Comparison of ENCODE assay signal across 18 mouse cellular contexts in the genomic region with DNA sequence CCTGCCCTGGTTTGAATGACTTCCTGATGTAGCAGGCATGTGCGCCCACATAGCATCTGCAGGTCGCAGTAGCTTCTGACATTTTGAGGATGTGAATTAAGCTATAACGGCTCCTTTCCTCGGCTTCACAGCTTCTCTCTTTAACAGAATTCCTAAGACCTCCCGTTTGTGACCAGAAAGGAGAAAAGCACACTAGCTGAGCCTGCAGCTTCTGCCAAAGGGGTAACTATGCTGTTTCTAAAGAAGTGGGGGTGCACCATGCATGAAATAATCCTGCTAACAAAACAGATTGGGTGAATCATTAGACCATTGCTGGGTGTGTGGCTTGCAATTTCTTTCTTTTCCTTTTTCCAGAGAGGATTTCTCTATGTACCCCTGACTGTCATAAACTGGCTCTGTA. TPM values are rescaled to one million over a fixed set of nuclear protein-coding genes. Genes with fewer than 3 reads are reported as not detected.
"Had no signal": no experiment of that assay in that cellular context is flagged by ENCODE, and none has a peak within 500 bp of the region (broad histone marks: within the 10 kb centered on the region; RNA-seq: fewer than 3 reads in every experiment).

No protein-coding gene starts in this region.

- H3K4me3 ChIP-seq: limb, embryonic 12.5 days; liver, embryonic 13.5 days; lung, embryonic 15.5 days; megakaryocyte, embryonic 14.5 days; midbrain, embryonic 12.5 days; neural tube, embryonic 12.5 days had no signal

- H3K4me2 ChIP-seq: limb, embryonic 12.5 days; liver, embryonic 13.5 days; lung, embryonic 15.5 days; midbrain, embryonic 12.5 days; neural tube, embryonic 12.5 days had no signal

- H3K27ac ChIP-seq: limb, embryonic 12.5 days; liver, embryonic 13.5 days; lung, embryonic 15.5 days; macrophage; midbrain, embryonic 12.5 days; neural tube, embryonic 12.5 days had no signal

- H3K9ac ChIP-seq: limb, embryonic 12.5 days; liver, embryonic 13.5 days; liver, postnatal 0 days; lung, embryonic 15.5 days; midbrain, embryonic 12.5 days; neural tube, embryonic 12.5 days had no signal

- H3K27me3 ChIP-seq: limb, embryonic 12.5 days; liver, embryonic 13.5 days; lung, embryonic 15.5 days; megakaryocyte, embryonic 14.5 days; midbrain, embryonic 12.5 days; neural tube, embryonic 12.5 days had no signal

- ATAC-seq: liver, postnatal 0 days; midbrain, embryonic 16.5 days had no signal

- DNase-seq: kidney, adult 18-20 months; kidney, postnatal 10 days; liver; liver, embryonic 13.5 days; liver, postnatal 0 days; lung, postnatal 14 days; retina, postnatal 1 day; right cerebral cortex, postnatal 4 days; spleen, adult 18-20 months; thymus, adult 18-20 months; thymus, postnatal 14 days had no signal

- H3K4me1 ChIP-seq: liver, embryonic 13.5 days; megakaryocyte, embryonic 14.5 days; midbrain, embryonic 12.5 days; neural tube, embryonic 12.5 days had no signal

- H3K36me3 ChIP-seq: limb, embryonic 12.5 days; liver, embryonic 13.5 days; lung, embryonic 15.5 days; midbrain, embryonic 12.5 days; neural tube, embryonic 12.5 days had no signal

- H3K9me3 ChIP-seq: limb, embryonic 12.5 days; liver, embryonic 13.5 days; lung, embryonic 15.5 days; midbrain, embryonic 12.5 days; neural tube, embryonic 12.5 days had no signal

RNA-seq across cellular contexts. Expression of gene Bicc1, which starts 41.5 kb away (rescaled TPM):
- polyA plus RNA-seq: macrophage had no signal
